Mouse (Mus musculus) cerebellum, adult 11 months (tissue): ENCODE data around the gene Syngr1.

Experiments used
- DNase-seq: peaks from one replicate; pipeline ENCODE4 v3.0.0; 2022

Gene Syngr1

DNA sequence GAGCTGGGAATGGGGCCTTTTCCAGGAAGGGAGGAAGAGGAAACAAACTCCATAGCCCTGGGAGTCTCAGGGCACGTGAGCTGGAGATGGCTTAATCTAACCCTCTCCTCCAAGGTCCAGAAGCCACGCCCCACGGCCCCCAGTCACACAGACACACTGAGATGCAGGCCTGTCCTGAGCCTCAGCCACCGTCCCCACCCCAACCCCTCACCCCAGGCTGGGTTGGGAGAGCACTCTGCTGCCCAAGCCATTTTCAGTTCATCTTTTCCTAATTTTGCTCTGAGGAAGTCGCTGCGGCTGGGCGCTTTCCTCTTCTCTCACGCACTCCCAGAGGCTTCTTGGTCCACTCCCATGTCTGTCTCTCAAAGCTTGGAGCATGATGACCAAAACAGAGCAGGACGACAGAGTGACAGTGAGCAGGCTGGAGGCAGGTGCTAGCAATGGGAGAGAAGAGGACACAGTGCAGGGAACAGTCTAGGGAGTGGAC lies 19.1 kb upstream of the Syngr1 start:
- no peak for DNase-seq

DNA sequence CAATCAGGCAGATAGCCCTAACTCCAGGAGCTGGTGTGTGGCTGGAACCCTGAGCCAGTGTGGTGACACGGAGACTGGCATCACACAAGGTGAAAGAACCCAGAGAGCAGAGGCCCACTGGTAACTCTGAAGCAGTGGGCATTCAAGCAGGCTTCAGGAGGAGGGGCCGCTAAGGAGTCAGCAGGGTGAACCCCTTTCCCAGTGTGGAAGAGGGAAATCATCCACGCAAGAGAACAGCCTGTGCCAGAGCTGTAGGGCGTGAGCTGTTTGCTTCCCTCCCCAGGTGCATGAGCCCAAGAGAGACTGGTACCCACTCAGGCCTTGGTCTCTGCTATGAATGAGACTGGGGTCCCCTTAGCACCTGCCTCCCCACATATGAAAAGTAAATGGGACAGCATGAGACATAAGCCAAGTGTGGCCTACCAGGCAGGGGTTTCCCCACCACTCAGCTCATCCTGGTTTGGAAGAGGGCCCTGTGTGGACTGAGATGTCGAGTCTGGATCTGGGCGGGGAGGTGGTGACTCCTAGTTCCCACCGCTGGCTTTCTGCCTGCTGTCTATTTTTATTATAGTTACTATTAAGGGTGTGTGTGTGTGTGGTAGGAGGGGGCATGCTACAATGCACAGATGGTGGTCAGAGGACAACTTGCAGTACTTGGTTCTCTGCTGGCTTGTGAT lies 18.4 kb upstream of the Syngr1 start:
- no peak for DNase-seq

DNA sequence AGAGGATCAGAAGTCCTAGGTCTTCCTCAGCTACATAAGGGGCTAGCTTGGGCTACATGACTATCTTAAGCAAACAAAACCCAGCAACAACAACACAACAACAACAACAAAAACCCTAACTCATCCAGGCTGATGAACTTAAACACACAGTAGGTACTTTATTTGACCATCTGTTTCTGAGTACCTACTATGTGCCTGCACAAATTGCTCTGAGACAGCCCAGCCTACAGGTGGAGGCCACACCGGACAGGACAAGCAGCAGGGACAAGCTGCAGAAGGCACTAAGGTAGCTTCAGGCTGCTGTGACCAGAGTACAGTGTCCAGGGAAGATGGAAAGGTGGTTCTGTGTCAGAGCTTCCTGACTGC lies 17.9 kb upstream of the Syngr1 start:
- no peak for DNase-seq

DNA sequence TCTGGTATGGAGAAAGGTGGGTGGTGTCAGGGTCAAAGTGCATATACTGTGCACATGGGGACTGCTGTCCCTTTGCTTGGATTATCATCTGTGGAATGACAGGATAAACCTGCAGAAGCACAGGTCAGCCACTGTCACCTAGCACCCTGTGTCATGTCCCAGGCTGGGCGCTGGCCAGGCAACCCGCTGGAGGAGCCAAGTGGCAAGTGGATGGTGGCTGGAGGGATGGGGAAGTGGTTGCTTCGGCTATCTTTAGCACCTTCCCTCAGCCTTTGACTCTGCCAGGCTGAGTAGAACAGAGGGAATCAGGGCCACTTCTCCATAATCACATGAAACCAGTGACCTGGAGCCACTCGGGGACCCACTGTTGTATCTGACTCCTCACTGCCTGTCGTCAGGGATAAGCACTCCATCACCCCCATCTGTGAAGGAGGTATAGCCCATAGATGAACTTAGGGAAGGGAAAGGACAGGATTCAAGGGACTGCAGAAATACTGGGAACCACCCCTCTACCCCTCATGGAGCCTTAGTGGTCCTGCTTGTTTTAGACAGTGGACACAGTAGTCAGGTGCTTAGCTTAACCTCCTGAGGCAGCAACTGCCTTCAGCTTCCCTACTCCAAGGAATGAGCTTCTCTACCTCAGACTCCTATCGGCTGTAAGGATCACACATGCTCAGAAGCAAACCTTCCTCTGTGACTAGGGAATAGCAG lies 16.3 kb upstream of the Syngr1 start:
- no peak for DNase-seq

DNA sequence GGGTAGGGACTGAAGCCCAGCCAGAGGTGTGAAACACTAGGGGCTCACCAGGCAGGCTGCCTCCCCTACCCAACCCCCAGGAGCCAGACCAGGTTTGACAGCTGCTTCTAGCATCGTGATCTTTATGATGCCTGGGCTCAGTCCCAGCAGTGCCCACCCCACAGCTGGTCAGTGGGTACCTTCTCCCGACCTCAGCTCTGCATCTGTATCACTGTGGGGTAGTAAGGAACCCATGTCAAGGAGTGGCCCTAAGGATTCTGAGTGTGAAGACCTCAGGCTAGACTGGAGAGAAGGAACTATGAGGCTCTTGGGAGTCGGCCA lies 15.8 kb upstream of the Syngr1 start:
- DNase-seq: no peak

DNA sequence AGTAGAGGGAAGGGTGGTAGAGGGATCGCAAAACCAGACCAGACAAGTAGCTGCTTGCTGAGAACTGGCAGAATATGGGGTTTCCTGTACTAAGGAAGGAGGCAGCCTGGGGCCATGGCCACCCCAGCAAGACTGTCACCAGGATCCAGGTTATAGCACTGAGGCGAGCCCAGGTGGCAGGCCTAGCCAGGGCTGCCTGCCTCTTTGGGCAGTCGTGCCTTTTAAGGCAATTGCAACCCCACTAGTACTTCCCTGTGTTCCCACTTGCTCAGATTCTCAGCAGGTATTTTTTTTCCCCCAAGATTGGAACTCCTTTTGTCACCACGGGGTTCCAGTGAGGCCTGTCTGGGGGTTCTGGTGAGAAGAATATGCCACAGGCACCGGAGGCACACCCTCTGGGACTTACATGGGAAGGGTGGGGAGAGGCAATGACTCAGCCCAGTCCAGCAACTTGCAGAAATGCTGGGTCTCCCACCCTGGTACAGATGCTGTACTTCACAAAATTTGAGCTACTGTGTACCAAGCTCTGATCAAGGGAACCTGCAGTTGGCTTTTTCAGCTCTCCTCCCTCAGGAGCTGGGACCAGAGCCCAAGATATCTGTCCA lies 15.3 kb upstream of the Syngr1 start:
- DNase-seq: no peak

DNA sequence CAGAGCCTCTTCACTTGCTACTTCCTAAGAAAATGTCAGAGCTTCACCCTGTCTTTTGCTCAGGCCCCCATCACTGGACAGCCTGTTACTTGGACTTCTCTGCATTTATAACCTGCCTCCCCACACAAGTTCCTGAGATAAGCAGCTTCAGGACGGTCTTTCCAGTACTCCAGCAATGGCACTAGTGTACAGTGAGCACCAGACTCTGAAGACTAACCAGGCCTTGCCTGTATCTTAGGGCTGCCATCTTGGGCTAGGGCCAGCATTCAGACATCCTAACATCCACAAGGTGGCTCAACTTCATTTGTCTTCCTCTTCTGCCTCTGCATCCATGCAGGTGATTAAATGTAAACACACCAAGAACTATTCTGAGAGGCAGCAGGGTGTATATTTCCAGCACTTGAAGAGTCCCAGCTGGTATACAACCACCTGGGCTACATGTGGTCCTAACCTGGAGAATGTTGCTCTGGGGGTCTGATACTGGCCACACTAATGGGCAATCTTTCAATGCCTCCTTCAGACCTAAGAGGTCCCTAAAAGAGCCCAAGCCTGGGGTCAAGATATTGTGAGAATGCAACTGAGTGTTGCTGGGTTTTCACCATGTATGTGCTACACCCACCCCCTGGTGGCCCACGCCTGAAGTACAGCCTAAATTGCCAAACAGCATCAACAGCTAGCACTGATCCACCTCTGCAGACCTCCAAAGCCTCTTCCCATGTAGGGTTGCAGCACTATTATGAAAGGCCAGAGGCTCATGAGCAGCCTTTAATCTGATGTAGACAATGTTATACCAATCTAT lies 14.6 kb upstream of the Syngr1 start:
- no peak for DNase-seq

DNA sequence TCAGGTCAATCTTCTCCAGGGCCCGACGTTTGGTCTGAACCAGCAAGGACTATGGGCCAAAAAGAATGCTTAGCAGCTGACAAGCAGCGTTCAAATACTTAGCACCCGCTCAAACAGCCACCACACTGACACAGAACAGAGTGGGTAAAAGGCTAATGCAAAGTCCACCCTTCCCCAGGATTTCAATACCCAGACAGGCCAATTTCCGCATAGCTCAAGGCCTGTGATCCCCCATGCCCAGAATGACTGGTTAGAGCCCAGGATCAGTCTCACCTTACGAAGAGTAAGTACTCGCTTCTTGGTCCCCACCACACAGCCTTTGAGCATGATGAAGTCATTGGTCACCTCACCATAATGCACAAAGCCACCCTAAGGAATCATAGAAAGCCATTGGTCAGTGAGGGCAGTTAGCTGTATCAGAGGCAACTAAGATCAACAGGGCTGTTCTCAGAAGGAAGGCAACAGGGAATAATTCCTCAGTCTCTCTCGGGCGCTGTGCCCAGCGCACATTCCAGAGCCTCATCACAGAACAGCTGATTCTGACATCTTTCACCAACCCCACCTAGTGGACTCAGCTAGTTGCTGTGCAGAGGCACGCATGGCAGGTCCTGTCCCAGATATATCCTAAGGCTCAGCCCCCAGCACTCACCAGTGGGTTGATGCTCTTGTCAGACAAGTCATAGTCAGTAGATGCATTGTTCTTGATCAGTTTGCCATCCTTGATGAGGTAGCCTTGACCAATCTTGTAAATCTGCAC lies 12.9 kb upstream of the Syngr1 start:
- DNase-seq: no peak

DNA sequence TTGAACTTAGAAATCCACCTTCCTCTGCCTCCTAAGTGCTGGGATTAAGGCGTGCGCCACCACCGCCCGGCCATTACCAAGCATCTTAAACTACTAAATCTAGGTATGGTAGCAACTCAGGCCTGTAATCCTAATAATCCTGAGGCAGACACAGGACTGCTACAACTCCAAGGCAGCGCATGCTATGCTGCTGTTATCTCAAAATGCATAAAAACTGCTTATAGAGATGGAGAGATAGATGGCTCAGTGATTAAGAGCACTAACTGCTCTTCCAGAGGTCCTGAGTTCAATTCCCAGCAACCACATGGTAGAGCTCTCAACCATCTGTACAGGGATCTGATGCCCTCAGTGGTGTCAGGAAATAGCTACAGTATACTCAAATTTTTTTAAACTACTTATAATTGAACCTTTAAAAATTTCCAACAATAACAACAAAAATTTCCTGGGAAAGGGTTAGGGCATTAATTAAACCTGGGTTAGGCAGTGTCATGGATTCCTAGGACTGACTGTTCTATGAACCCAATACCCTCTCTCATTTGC lies 11.9 kb upstream of the Syngr1 start:
- no peak for DNase-seq

DNA sequence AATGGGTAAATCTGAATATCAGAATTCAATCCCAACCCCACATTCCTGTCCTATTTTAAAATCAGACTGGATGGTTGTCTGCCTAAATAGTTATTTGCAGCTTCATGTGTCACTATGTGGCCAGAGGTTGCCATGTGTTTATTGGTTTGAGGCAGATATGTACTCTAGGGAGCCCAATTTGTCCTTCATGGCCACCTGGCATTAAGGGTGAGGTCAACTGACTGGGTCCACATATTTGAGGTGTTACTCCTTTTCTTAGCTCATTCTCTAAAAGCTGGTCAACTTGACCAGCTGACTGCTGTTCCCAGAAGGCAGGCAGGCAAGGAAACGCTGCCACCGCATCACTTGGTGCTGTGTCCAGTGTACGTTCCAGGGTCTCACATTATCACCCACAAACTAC lies 11.2 kb upstream of the Syngr1 start:
- no peak for DNase-seq

DNA sequence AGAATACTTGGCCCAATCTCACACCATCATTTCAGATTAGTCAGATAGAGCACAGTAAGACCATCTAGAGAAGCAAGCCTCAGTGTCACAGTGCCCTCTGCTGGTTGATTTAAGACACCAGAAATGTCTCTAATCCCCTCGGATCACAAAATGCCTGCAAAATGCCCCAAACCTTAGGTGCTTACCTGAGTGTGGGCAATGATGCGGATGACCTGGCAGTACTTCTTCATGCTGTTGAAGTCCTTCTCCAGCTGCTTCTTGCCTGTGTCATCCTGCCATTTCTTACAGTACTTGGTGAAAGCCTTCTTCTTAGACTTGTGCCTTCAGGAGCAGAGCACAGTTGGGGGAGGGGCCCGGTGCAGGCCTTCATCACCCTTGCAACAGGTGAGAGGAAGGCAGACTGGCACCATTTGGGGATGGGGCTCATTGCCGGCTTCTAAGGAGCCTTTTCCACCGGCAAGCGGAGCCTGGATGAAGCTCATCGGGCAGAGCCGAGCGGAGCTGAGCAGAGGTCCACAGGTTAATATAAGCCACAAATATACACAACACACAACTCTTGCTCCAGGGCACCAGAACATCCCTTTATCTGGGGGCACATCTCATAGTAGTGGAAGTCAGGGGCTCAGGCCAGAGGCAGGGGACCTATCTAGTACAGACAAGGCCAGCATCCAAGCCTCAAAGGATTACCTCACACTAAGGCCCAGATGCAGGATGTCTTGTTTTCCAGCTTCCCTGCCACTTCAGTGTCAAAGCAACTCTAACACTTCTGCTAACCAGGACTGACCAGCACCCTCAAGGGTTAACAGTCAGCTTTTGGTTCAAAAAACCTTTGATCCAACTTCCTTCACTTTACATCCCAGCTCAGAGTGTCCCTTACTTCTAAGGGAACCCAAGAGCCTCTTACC lies 10.2 kb upstream of the Syngr1 start:
- DNase-seq: peak; percentile 38

DNA sequence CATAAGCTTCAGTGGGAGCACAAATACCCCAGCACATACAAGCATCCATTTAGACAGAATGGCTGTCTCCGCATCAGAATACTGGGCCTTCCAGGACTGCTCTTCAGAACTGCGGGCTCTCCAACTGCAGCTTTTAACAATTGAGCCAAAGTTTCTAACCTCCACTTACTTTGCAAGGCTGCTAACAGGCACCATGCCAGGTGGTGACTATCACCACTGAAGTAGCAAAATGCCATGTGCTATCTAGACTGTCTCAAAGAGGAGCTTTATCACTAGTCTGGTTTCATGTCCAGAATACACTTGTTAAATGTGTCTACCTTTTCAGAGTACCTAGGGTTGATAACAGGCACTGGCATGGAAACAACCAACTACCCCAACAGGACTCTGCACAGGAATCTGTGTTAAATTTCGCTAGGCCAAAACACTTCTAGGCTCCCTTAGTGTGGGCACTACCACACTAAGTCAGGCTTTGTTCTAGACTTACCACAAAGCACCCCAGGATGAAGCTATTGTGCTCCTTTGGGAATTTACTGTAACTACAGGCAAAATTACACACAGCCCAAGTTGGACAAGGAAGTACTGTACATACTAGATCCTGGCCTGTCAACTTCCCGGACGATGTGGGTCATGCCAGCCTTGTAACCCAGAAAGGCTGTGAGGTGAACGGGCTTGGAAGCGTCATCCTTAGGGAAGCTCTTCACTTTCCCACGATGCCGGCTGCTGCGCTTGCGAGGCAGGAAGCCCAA lies 9.2 kb upstream of the Syngr1 start:
- DNase-seq: peak; percentile 38

DNA sequence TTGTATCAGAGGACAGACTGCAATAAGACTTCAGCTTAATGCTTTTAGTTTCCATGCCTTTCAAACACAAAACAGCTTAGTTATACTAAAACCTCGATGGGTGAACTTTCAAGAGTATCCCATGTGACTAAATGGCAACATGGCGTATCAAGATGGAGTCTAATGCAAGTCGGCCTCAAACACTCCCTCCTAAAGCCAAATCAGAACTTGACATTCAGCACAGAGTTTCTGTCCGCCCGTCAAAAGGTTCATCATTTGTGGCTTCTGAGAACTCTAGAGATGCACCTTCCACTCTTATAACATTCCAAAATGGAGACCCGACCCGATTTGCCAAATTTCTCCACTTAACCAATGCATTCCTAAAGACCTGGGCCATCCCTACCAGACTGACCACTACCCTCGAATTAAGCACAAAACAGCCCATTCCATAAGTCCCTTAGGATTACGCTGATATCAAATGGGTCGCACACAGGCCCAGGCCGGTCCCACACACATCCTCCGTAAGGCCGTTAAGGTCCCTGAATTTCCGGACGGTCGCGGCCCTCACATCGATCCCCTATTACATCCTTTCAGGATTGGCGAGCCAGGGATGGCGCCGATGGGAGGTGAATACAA lies 8.4 kb upstream of the Syngr1 start:
- DNase-seq: no peak

DNA sequence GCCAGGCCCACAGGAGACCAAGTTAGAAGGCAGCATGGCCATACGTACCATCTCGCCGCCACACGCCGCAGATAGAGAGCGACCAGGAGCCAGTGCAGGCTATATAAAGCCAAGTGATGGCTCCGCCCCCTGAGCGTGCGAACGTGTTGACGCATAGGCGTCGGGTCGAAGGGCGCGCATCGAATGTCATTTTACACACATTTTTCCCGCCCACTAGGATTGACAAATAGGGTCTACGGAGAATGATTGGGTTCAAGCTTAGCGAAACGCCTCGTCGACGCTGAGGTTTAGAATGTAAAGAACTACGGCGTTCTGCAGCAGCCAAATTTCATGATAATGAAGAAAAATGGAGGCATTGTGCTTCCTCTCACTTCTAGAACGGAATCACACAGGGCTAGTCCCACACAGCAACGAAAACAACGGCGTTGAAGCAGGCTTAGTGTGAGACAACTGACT lies 7.8 kb upstream of the Syngr1 start:
- peak; percentile 98 for DNase-seq

DNA sequence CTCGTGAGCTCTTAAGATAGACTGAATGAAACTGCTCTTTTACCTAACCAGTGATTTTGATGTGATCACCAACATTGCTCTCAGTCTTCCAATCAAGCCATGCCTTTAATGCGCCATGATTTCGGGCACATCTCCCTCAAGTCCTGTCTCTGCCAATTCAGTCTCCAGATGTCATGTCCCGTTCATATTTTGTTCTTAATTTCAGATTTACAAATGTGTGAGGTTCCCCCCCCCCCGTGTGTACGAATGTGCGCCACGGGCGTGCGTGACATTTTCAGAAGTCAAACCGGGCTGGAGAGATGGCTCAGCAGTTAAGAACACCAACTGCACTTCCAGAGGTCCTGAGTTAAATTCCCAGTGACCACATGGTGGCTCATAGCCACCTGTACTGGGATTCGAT lies 7.4 kb upstream of the Syngr1 start:
- no peak for DNase-seq

DNA sequence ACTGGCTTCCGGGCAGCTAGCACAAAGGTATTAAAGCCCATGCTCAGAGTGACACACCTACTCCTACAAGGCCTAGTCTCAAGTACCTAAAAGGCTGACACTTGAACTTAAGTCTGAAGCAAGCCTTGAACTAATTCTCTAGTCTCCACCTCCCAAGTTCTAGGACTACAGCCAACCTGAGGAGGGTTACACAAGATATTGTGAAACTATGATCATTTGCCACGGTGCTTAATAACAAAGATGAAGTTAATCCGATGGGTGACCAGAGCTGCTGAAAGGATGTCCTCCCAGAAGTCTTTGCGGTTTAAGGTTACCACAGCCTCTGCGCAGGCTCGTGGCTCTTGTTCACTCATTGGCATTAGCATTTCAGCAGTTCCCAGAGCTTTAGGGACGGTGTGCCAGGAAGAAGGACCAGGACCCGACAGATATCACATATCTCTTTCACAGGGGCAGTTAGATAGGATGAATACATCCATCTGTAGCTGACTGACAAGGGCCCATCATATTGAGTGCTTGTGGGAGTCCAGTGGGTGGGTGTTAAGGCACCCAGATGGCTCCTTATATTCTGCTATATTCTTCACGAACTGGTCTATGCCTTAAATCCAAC lies 3.6 kb upstream of the Syngr1 start:
- no peak for DNase-seq

DNA sequence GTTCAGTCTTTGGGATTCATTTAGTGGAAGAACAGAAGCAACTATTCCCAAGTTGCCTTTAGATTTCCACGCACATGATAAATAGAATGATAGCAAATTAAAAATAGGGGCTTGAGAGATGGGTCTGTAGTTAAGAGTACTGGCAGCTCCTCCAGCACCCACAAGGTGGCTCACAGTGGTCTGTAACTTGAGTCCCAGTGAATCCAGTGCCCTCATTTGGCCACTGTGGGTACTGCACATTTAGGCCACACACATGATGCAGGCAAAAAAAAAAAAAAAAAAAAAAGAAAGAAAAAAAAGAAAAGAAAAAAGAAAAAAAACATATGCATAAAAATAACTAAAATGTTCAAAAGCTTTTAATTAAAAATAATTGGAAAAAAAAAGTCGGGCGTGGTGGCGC lies 2.5 kb upstream of the Syngr1 start:
- DNase-seq: peak; percentile 91

DNA sequence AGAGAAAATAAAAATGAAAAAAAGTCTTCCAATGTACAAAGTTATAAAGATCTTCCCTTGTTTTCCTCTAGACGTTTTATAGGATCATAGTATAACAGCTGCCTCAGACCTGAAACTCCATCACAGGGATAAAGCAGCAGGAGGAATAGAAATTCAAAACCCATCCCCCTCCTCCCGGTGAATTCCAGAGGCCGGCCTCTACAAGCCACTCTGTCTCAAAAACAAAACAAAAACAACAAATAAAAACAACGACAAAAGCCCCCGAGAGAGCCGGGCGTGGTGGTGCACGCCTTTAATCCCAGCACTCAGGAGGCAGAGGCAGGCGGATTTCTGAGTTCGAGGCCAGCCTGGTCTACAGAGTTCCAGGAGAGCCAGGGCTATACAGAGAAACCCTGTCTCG lies 979 bp upstream of the Syngr1 start:
- DNase-seq: no peak

DNA sequence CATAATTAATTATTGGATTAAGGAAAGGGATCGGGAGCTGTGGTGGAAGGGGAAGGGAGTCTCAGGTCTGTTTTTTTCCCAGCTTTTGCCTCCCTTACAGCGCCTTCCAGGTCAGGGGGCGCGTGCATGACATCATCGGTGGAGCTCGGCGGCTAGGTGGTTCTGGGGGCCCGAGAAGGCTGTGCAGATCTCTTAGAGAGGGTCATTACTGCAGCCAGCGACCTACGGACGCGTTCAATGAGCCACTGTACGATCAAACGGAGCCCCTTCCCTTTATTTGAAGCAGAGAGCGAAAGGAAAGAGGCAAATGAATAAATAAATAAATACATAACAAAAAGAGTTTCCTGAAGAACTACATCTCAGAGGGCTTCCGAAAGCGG lies 403 bp upstream of the Syngr1 start:
- DNase-seq: no peak

DNA sequence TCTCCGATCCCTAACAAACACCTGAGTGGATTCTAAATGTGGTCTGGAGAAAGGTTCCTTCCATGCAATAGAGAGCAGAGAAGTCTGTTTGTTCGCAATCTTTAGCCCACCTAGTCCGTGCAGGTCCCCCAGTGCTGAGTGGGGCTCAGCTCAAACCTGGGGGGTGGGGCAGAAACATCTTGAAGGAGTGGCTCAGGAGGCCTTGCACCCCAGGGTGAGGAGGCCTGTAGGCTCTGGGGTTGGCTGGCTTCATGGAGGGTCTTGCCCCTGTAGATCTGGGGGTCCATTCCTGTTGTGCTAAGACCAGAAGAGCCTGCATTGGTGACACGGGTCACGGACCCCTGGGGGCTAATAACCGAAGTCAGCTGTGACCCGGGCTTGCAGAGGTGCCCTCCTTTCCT lies 907 bp downstream of the Syngr1 start:
- DNase-seq: peak; percentile 63
